Mouse (Mus musculus) embryonic fibroblast, embryonic 13.5 days (primary cell): ENCODE results near the gene Cpz. TPM values are rescaled to one million over a fixed set of nuclear protein-coding genes. Genes with fewer than 3 reads are reported as not detected.
A peak's percentile ranks its signal among the peaks of the same experiment; 100 is the strongest.

ENCODE experiments used
- H3K27ac ChIP-seq: 2 replicates; pipeline ENCODE4 v1.5.1; 2012; ENCODE audit warnings: low read length, control low read depth, inconsistent platforms; ENCODE audit not compliant: insufficient read depth
- H3K4me1 ChIP-seq: 2 replicates; pipeline ENCODE4 v1.6.1; 2011; ENCODE audit warnings: low read length; ENCODE audit not compliant: control insufficient read depth, insufficient read depth
- H3K4me3 ChIP-seq: 2 replicates; pipeline ENCODE4 v1.5.1; 2011; ENCODE audit warnings: mild to moderate bottlenecking, control low read depth, low read length; ENCODE audit not compliant: insufficient read depth
- CTCF ChIP-seq: IDR thresholded peaks from 2 replicates; pipeline ENCODE4 v1.5.1; 2011; ENCODE audit warnings: mild to moderate bottlenecking, control low read depth, low read length, moderate library complexity, borderline replicate concordance; ENCODE audit not compliant: insufficient read depth
- POLR2A ChIP-seq: IDR thresholded peaks from 2 replicates; pipeline ENCODE4 v1.6.1; 2011; ENCODE audit warnings: low read depth, mild to moderate bottlenecking, control low read depth, low read length, moderate library complexity
- polyA plus RNA-seq: library from polyadenylated mRNA; stranded (reverse); fragments of >200 nt; gene quantifications from 2 replicates; pipeline ENCODE4 v1.2.4, GENCODE M21; 2011; ENCODE audit warnings: low read depth; ENCODE audit not compliant: missing spikeins, insufficient read length

The Cpz gene
- polyA plus RNA-seq, 1 experiment: 7.8 TPM

GRCm38 (mm10) chr5:35531586-35531985, 6.1 kb upstream of the Cpz start:
- TF ChIP-seq CTCF (no peak), POLR2A (no peak)
- Histone ChIP-seq H3K4me3 (no peak overlapping the region), H3K27ac (no peak overlapping the region), H3K4me1 (no peaks in the 10 kb centered on the region)

- TF ChIP-seq POLR2A (no peak), CTCF (peak; percentile 58; the same call in 1 of the 2 replicates)
- H3K27ac ChIP-seq: no peak overlapping the region
- H3K4me3 ChIP-seq: no peak overlapping the region
- no peaks in the 10 kb centered on the region for H3K4me1 ChIP-seq
Observed at GRCm38 (mm10) chr5:35530442-35530841, 4.9 kb upstream of the Cpz start.

- Histone ChIP-seq H3K4me3 (no peak overlapping the region), H3K4me1 (no peaks in the 10 kb centered on the region), H3K27ac (no peak overlapping the region)
- no peak for TF ChIP-seq CTCF
- no peak for TF ChIP-seq POLR2A
Observed at GRCm38 (mm10) chr5:35524381-35524780, 1.1 kb downstream of the Cpz start.

- TF ChIP-seq POLR2A (no peak), CTCF (peak; percentile 79; the same call in 1 of the 2 replicates)
- Histone ChIP-seq H3K4me3 (no peak overlapping the region), H3K4me1 (no peaks in the 10 kb centered on the region), H3K27ac (no peak overlapping the region)
Observed at GRCm38 (mm10) chr5:35523735-35524134, 1.8 kb downstream of the Cpz start.

GRCm38 (mm10) chr5:35516781-35517180, 8.7 kb downstream of the Cpz start:
- TF ChIP-seq CTCF: no peak
- no peak overlapping the region for H3K27ac ChIP-seq
- H3K4me1 ChIP-seq: no peaks in the 10 kb centered on the region
- H3K4me3 ChIP-seq: no peak overlapping the region

GRCm38 (mm10) chr5:35510589-35510988, 14.9 kb downstream of the Cpz start:
- no peak overlapping the region for H3K27ac ChIP-seq
- no peaks in the 10 kb centered on the region for H3K4me1 ChIP-seq
- H3K4me3 ChIP-seq: no peak overlapping the region
- TF ChIP-seq CTCF (peak; percentile 83), POLR2A (no peak)

GRCm38 (mm10) chr5:35505016-35505415, 20.5 kb downstream of the Cpz start:
- no peak overlapping the region for H3K27ac ChIP-seq
- no peak overlapping the region for H3K4me3 ChIP-seq
- H3K4me1 ChIP-seq: no peaks in the 10 kb centered on the region
- no peak for TF ChIP-seq POLR2A
- no peak for TF ChIP-seq CTCF

- H3K4me1 ChIP-seq: no peaks in the 10 kb centered on the region
- no peak overlapping the region for H3K4me3 ChIP-seq
- TF ChIP-seq POLR2A (no peak), CTCF (no peak)
- no peak overlapping the region for H3K27ac ChIP-seq
Observed at GRCm38 (mm10) chr5:35497344-35497743, 28.2 kb downstream of the Cpz start.

- Histone ChIP-seq H3K27ac (no peak overlapping the region), H3K4me1 (no peaks in the 10 kb centered on the region), H3K4me3 (no peak overlapping the region)
- TF ChIP-seq POLR2A: no peak
- no peak for TF ChIP-seq CTCF
Observed at GRCm38 (mm10) chr5:35495989-35496388, 29.5 kb downstream of the Cpz start.

GRCm38 (mm10) chr5:35494773-35495390, 30.6 kb downstream of the Cpz start:
- Histone ChIP-seq H3K4me1 (no peaks in the 10 kb centered on the region), H3K27ac (no peak overlapping the region), H3K4me3 (no peak overlapping the region)
- TF ChIP-seq POLR2A: no peak
- TF ChIP-seq CTCF: no peak
